Mouse (Mus musculus): ENCODE results near the gene Ntsr2. TPM values are rescaled to one million over a fixed set of nuclear protein-coding genes. Genes with fewer than 3 reads are reported as not detected.

Gene Ntsr2
- polyA plus RNA-seq, 1 experiment from 2014 or later, result 3.8 TPM

Other genes starting within 250 kb of the Ntsr2 start
- gene Lpin1, start 42.4 kb upstream of the Ntsr2 start, polyA plus RNA-seq (2015; fragmentation: Nextera tagmentation; extraction: Ambion mirVana), result 15.9 and 17.0 TPM in 2 replicates
- 0.84 and 1.3 TPM in 2 replicates for gene Greb1, start 147.5 kb downstream of the Ntsr2 start, polyA plus RNA-seq (2015; fragmentation: Nextera tagmentation; extraction: Ambion mirVana)
- gene E2f6, start 157.6 kb downstream of the Ntsr2 start, polyA plus RNA-seq (2015; fragmentation: Nextera tagmentation; extraction: Ambion mirVana), result 29.2 and 29.7 TPM in 2 replicates
- 13.7 and 15.1 TPM in 2 replicates for gene Rock2, start 241.5 kb downstream of the Ntsr2 start, polyA plus RNA-seq (2015; fragmentation: Nextera tagmentation; extraction: Ambion mirVana)